Mouse (Mus musculus): ENCODE measurements around the gene Cd24a. TPM values are rescaled to one million over a fixed set of nuclear protein-coding genes. Genes with fewer than 3 reads are reported as not detected.

The Cd24a gene
- total RNA-seq, 2 experiments from 2014 or later = 40.0 to 67.0 TPM

DNA sequence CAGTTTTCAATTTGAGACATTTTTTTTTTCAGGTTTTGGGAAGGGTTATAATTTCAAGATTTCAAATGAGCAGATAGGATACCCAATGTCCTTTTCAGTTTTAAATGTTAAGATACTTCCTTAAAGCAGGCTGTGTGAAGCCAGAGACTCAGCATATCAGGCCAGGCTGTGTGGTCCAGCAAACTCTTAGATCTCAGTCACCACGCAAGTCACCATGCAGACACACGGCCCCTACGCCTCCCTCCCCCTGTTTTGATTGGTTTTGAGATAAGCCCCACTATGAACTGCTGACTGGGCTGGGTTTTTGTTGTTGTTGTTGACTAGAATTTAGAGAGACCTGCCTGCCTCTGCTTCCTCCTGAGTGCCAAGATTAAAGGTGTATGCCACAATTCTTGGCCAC lies 3.2 kb downstream of the Cd24a start:
- DNase-seq = no peak

DNA sequence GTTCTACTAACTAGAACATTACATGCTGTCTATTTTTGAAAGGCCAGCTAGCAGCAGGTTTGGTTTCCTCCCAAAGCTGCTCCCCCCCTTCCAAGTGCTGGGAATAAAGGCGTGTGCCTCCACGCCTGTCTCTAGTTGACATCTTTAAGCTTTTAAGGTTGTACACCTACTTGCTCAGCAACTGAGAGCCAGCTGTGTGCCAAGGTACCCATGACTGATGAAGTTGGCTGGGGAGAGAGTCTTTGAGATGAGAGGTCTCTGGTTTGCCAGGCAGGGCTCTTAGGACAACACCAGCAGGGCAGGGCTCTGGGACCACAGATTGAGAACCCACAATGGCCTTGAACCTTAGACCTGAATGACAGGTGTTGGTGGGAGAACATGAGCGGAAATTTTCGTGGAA lies 6.5 kb downstream of the Cd24a start:
- DNase-seq = no peak

- no peak for DNase-seq
Measured at GRCm38 (mm10) chr10:43588470-43589177, 10.5 kb downstream of the Cd24a start.

DNA sequence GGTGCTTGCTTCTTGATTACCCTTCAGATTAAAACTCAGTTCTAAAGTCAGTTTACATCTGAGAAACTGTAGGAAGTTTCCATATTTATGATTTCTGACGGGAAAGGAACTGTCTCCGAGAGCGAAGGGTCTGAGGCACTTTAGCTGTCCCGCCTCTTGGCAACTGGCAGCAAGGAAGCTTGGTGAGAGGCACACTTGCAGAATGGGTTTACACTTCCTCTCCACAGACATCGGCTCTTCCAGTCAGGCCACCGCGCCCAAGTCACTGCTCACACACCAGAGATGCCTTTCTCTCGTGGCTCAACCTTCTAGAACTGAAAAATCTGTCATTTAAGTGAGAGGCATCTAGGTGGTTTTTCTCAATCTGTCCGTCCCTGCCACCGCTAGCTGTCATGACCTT lies 13.4 kb downstream of the Cd24a start:
- no peak for DNase-seq

DNA sequence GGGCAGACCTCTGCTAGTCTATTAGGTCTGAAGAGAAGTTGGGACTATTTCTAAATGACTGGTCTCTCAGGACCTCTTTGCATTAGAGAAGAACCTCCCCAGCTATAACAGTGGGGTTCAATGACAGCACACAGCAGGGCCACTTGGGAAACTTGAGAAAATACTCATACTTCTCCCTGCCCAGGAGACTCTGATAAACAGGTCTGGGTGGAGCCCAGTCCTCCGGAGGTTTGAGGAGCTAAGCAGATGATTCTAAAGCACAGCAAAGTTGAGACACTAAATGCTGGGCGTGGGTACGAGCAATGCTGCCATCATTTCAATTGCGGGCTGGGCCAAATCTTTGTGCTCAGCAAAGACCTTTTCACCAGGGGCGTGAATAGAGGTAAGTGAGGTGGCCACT lies 15.1 kb downstream of the Cd24a start:
- DNase-seq = no peak

DNA sequence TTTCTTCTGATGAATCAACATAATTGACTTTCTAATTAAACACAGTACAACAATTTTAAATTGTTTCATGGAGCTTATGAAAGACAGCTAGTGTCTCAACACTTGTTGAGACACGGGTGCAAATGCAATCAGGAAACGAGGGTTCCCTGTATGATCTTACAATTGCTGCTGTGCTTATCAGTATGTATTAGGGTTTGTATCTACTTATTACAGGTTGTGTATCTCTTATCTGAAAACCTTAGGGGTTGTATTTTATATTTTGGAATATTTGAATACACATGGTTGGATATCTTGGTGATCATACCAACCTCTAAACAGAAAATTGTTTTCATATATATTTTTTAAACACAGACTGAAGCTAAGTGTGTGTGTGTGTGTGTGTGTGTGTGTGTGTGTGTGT lies 16.1 kb downstream of the Cd24a start:
- DNase-seq = no peak

GRCm38 (mm10) chr10:43594894-43595293 lies 16.8 kb downstream of the Cd24a start:
- DNase-seq = no peak

DNA sequence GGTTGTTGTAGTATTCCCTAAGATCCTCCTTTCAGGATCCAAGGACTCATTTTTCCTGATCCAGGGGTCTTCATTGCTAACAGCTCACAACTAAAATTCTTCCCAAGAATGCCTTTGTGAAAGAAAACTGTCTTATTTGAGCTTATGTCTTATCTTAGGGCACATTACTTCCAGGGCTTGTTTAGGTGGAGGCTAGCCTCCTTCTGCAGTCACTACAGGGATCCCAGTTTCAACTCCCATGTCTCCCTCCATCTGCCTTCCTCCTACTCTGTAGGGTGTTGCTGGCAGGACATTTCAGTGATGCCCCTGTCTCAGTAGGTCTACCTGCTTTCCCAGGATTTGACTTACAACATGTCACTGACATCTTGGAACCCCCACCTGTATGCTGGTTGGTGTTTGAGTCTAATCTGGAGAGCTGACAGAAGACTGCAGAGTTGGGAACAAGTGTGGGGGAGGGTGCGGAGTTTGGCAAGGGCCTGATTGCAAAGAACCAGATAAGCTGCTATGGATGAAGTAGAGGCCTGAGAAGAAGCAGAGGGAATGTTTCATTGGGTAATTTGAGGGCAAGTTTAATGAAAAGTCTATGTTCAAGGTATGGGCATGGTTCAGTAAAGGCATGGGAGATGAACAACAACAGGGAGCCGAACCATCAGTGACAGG lies 20.1 kb downstream of the Cd24a start:
- no peak for DNase-seq

GRCm38 (mm10) chr10:43601039-43601438 lies 23.0 kb downstream of the Cd24a start:
- no peak for DNase-seq

DNA sequence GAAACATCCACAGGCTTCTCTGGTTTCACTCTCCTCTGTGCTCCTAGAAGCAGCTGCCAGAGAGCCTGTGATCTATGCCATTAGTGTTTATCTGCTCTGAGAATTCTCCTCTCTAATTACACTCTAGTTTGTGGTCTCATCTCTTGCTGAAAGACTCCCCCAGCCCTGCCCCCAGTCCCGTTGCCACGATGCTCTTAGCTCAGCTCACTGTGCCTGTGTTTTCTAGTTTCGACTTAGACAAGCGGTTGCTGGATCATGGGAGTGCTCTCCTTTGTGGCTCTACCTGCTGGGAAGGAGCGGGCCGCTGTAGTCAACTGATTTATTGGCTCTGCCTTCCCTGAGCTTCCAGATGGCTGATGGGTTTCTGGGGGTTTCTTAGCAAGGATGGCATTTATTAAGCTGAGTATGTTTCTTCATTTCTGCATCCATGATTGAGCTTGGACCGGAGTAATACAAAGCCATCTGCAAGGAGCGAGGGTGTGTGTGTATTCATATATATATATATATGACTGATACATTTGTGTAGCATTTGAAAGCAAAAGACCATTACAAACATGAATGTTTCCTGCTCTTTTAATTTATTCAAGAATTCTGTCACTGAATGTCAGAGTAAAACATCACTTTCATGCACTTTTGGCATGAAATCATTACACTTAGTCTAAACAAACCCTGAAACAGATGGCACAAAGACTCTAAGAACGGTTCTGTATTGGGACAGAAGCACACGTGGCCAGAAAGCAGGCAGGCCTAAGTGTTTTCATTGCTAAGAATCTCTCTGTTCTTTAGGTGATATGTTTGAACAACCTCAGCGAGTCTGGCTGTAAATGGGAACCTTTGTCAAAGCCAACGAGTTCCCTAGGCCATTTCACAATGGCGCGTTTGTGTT lies 23.7 kb downstream of the Cd24a start:
- no peak for DNase-seq

GRCm38 (mm10) chr10:43603975-43604686 lies 26.0 kb downstream of the Cd24a start:
- DNase-seq = no peak

- DNase-seq = no peak
Measured at GRCm38 (mm10) chr10:43604687-43605250, 26.7 kb downstream of the Cd24a start.

DNA sequence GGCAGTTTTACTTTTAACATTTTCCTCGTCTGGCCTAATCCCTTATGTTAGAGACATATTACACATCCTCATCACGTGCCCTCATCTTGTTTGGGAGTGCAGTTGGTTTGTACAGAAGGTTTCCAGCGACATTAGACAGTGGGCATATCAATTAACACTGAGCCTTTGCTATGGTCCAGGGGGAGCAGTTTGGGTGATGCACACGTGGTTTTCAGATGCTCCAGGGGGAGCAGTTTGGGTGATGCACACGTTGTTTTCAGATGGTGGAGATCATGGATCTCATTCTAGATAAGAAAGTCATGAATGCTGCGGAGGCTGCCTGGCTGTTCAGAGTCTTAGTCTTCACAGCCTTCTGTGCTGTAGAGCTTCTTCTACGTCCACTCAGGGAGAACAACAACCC lies 27.8 kb downstream of the Cd24a start:
- no peak for DNase-seq

GRCm38 (mm10) chr10:43609507-43609906 lies 31.4 kb downstream of the Cd24a start:
- DNase-seq = no peak

DNA sequence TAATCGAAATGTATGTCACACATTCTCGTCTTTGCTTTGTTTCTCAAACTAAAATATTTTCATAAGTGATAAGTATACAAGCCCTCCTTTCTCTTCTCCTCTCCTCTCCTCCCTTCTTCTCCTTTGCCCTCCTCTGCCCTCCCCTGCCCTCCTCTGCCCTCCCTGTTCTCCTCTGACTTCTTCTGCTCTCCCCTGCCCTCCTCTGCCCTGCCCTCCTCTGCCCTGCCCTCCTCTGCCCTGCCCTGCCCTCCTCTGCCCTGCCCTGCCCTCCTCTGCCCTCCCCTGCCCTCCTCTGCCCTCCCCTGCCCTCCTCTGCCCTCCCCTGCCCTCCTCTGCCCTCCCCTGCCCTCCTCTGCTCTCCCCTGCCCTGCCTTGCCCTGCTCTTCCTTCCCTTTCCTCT lies 31.9 kb downstream of the Cd24a start:
- DNase-seq = no peak

DNA sequence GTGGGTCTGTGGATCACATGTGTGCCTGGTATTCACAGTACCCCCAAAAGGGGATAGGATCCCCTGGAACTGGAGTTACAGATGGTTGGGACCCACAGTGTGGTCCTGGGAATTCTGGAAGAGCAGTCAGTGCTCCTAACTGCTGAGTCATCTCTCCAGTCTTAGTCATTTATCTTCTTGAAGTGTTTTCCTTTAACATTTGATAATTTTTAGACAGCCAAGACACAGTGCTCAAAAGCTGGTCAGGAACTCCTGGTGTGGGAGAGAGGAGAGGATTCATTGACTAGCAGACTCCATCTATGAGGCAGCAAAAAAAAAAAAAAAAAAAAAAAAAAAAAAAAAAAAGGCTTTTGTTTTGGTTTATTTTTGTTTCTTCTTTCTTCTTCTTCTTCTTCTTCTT lies 33.0 kb downstream of the Cd24a start:
- DNase-seq = no peak

- no peak for DNase-seq
Measured at GRCm38 (mm10) chr10:43619059-43619531, 41.0 kb downstream of the Cd24a start.

DNA sequence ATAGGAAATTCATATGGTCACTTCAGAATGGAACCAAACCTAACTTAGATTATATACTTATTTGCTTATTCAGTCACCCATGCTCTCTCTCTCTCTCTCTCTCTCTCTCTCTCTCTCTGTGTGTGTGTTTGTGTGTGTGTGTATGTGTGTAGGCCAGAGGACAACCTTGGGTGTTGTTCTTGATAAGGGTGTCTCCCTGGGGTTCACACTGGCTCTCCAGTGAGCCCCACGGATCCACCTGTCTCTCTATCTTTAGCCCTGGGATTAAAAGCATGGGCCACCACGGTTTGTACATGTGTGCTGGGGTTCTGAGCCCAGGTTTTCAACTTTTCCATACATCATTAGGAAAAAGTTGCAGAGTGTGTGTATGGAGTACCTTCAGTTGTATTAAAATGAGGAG lies 41.9 kb downstream of the Cd24a start:
- no peak for DNase-seq

GRCm38 (mm10) chr10:43623510-43623909 lies 45.4 kb downstream of the Cd24a start:
- DNase-seq = no peak

GRCm38 (mm10) chr10:43624362-43624761 lies 46.3 kb downstream of the Cd24a start:
- no peak for DNase-seq

DNA sequence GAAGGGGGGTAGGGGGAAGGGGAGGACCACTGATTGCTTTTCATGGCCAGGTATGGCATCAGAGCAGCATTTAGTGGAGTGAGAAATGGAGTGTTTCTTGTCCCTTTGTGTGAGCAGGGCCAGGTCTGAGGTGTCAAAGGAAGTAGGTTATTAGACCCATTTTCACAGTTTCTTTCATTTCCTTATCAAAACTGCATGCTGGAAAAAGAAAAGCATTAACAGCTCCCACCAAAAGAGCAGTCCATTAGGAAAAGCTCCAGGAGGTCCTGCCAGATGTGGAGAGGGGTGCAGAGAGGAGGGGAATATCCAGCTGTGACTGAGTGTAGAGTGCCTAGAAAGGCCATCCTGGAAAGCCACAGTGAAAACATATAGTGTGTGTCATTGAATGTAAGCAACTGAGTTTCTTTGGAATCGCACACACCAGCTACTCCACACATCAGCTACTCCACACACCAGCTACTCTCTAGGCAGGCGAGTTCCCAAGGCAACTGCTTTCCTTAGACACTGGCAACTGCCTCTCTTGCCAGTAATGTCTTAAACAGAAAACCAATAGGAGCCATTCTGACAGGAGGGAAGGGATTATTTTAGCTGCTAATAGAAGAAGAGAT lies 46.8 kb downstream of the Cd24a start:
- DNase-seq = no peak

DNA sequence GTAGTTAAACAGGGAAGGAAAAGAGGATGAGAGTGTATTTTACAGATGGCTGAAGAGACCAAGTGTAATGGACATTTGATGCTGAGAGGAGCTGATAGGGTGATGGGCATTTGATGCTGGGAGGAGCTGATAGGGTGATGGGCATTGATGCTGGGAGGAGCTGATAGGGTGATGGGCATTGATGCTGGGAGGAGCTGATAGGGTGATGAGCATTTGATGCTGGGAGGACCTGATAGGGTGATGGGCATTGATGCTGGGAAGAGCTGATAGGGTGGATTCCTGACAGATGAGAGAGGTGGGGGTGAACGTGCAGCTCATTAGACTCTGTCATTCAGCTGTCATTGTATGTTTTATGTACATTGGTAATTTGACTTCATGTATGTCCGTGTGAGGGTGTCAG lies 47.5 kb downstream of the Cd24a start:
- DNase-seq = no peak

Measured in gastrocnemius, postnatal 10 days (tissue).